Mouse (Mus musculus) megakaryocyte, embryonic 14.5 days (primary cell): ENCODE measurements at regions not wholly inside any gene's neighbourhood (a gene's known extent, or its start where the extent isn't known, plus 50 kb on each side); places are given as distances from the start of the nearest gene placed in this dataset.

ENCODE experiments used
- FLI1 ChIP-seq: IDR thresholded peaks from 2 replicates; pipeline ENCODE4 v1.6.1; 2012; ENCODE audit warnings: low read length, inconsistent platforms, mixed read lengths
- GATA1 ChIP-seq: IDR thresholded peaks from 3 replicates; pipeline ENCODE4 v1.6.1; 2012; ENCODE audit warnings: mixed read lengths, low read length, inconsistent platforms, borderline replicate concordance

GRCm38 (mm10) chr4:99597781-99598180 is 58.3 kb upstream of the Foxd3 start:
- TF ChIP-seq GATA1 = no peak
- no peak for TF ChIP-seq FLI1
